Mouse (Mus musculus): ENCODE data around the gene Gm43951.
"Not testable (repeated sequence)": the region's sequence is repeated elsewhere in the genome, so short reads cannot be mapped to it uniquely, and the experiment has no call there.

The Gm43951 gene

GRCm38 (mm10) chr11:72196506-72196905 lies 10.1 kb downstream of the Gm43951 start:
- no peak for DNase-seq

DNA sequence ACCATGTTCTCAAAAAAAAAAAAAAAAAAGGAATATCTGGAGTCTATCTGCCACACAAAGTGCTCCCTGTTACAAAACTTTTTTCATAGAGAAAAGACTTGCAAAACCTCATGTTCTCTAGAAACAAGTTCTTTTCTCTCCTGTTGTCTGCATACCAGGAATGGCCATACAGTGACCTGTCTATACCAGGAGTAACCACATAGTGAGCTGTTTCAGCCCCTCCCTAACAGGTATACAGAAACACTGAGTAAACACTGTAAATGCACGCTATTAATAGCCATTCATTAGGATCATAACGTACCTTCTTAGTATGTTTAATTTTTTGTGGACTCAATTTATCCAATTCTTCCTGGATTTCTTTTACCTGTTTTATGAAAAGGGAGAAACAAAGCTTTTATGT lies 12.4 kb downstream of the Gm43951 start:
- no peak for DNase-seq

DNA sequence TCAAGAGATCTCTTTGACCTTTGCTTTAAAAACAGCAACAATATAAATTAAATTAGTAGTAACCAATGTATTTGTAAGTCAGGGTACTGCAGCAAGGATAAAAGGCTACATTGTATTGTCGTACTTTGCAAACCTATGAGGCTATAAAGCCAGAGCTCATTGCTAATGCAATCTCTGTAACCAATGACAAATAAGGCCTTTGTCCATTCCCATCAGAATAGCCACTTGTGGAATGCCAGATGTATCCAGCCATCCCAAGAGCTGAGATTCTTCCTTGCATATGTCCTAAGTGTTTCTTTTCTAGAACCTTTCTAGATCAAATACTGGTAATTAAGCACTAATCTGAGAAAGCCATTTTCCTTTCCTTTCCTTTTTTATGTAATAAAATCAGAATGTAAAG lies 15.8 kb downstream of the Gm43951 start:
- DNase-seq: no peak

GRCm38 (mm10) chr11:72184252-72184651 lies 22.4 kb downstream of the Gm43951 start:
- no peak for DNase-seq

DNA sequence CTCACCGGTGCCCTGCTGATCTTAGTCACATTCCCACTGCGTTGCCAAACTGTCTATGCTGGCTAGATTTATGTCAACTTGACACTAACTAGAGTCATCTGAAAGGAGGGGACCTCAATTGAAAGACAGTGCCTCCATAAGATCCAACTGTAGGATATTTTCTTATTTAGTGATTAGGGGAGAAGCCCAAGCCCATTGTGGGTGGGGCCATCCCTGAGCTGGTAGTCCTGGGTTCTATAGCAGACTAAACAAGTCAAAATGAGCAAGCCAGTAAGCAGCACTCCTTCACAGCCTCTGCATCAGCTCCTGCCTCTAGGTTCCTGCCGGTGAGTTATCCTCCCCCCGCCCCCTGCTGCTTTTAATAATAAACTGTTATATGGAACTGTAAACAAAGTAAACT lies 25.5 kb downstream of the Gm43951 start:
- no peak for DNase-seq

DNA sequence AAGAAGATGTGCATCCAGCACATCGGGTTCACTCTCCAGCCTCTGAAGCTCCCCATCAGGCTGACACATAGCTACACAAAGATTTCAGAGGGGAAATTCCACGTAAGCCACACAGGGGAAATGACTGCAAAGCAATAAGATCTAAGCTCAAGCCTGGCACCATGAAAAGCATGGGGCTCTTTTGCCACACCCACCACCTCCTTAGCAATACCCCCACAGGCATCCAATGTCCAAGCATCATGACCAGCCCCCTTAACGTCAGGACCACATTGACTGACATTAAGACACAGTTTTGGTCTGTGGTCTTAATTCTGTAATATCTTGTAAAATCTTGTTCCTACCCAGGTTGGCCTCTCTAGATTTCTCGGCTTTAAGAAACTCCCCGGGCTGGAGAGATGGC lies 26.1 kb downstream of the Gm43951 start:
- no peak for DNase-seq

DNA sequence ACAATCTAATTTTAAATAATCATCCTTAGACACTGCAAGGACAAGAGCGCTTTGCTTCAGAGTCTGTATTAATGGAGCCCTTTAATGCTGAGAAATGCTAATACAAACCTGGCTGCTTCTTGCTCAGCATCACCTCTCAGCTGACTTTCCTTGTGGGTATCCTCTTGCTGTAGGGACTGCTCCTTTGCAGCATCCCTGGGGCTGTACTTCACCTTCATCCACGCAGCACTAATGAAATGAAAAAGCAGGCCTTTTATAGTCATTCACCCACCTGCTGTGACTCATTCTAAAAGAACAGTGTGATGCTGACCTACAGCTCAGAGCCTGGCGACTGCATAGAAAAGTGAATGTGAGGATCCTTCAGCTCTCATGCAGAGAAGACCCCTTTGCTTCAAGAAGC lies 30.1 kb downstream of the Gm43951 start:
- no peak for DNase-seq

DNA sequence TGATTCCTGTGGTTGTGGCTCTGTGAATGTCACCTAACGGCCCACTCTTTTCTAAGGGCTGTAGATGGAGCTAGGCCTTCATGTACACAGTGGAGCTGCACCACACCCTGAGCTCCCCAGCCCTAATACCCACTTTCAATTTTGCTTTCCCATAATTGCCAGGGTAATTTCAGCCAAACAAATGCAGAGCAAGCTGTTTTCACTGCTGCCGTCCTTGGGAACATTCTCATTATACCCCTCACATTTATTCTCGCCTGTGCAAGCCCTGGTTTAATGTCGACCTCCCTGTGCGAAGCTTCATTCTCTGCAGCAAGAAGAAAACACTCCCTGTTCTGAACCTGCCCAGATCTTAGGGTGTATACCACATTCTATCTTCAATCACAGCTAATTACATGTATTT lies 30.7 kb downstream of the Gm43951 start:
- no peak for DNase-seq

DNA sequence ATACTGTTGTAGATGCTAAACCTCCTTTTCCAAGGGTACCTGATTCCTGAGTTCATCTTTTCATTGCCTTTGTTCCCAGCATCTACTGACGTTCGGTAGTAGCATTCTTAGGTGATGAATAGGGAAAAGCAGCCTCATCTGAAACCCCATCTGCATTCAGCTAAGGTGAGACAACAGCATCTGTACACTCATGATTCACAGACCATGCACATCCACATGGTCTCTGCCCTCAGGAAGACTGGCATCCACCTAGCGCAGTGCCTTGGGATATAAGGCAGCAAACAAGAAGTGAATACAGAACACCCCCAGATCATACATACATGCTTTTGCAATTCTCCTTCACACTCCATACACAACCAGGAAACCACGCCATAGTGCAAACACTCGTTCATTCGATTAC lies 31.9 kb downstream of the Gm43951 start:
- DNase-seq: no peak

- no peak for DNase-seq
These were observed 33.1 kb downstream of the Gm43951 start for GRCm38 (mm10) chr11:72173506-72173905.

DNA sequence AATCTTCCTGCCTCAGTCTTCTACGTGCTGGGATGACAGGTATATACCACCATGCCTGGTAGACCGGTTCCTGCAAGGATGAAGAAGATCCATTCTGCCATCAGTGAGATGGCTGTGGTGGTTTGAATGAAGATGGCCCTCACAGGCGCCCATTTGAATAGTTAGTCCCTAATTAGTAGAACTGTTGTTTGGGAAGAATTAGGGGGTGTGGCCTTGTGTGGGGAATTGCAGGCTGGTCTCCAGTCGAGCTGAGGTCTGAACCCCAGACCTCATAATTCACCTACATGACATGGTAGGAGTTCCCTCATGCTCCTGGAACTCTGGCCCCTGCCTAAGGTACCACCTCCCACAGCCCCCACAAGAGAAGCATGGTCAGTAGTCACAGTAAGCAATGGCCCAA lies 34.7 kb downstream of the Gm43951 start:
- not testable (repeated sequence) for DNase-seq

- no peak for DNase-seq
These were observed 36.8 kb downstream of the Gm43951 start for GRCm38 (mm10) chr11:72169871-72170270.

- DNase-seq: no peak
These were observed 43.4 kb downstream of the Gm43951 start for GRCm38 (mm10) chr11:72163198-72163597.

DNA sequence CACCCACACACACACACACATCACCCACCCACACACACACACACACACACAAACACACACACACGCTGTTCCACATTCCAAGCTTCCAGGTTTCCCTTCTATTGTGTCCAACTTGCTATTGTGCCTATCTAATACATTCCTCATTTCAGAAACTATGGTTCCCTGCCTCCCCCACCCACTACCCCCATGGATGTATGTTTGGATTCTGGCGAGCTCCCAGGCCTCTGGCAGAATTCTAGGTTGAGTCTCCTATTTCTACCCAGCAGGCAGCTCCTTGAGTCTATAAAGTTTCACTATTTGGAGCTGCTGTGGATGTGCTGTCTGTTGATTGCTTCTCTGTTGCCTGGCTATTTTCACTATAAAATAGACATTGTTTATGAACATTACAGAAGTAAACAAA lies 50.0 kb downstream of the Gm43951 start:
- no peak for DNase-seq

- no peak for DNase-seq
These were observed 50.6 kb downstream of the Gm43951 start for GRCm38 (mm10) chr11:72155981-72156428.

DNA sequence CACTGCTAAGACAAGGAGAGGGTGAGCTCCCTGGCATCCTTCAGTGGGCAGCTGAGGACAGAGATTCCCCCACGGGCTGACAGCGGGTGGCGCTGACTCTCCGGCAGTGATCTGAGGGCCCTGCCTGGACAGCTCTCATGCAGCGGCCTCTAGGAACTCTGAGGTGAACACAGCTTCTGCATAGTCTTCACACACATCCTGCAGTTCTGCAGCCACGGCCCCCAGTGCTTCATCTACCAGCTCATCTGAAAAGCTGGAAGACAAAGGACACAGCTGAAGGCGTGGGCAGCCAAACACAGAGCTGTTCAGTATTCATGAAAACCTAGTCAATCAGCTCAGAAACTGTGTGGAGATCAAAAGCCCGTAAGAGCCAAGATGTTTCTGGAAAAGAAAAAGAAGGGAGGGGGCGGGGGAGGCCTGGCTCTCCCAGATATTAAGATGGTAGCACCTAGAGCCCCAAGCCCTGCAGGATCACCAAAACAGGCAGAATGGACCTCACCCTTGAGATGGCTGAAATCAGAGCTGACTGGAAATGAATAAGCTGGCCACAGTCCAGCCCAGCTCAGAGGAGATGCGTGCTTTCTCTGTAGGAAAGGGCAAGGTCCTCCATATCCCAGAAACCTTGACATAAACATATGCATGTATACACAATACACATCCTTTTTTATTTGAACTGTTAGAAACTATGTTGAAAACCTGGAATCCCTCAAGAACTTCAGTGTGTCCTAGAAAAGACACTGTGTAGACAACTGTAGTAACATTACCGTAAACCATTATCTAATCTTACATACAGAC lies 51.3 kb downstream of the Gm43951 start:
- DNase-seq: no peak

All from kidney, adult 11 months (tissue).